Mouse (Mus musculus) embryonic fibroblast, embryonic 13.5 days (primary cell): Measurements from ENCODE around the gene Tec.

ENCODE experiments used
- CTCF ChIP-seq: IDR thresholded peaks from 2 replicates; pipeline ENCODE4 v1.5.1; 2011; ENCODE audit warnings: mild to moderate bottlenecking, control low read depth, low read length, moderate library complexity, borderline replicate concordance; ENCODE audit not compliant: insufficient read depth
- POLR2A ChIP-seq: IDR thresholded peaks from 2 replicates; pipeline ENCODE4 v1.6.1; 2011; ENCODE audit warnings: low read depth, mild to moderate bottlenecking, control low read depth, low read length, moderate library complexity

DNA sequence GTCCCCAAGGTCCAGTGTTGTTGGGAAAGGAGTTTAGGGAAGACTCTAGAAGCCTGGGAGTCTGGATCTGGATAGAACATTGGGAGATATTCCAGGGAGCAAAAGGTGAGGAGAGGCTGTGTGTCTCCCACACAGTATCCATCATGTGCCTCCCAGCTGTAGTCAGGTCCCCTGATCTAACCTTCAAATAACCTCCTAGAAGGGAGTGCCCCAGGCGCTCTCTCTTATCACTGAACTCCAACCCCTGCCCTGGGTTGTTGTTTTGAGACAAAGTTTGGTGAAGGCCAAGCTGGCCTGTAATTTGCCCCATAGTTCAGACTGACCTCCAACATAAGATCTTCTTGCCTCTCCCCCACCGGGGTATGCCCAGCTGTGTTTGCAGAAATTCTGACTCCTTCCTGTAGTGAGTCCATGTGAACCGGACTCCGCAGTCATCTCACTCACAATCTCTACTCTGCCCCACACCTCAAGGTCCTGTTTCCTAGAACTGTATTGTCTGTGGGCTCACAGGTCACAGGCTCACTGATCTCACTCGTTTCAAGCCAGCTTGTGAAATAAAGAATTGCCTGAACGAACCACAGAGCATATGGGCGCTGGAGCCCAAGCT lies 119.5 kb downstream of the Tec start:
- TF ChIP-seq POLR2A (no peak), CTCF (no peak)
